Mouse (Mus musculus) brown adipose tissue, adult 24 weeks (tissue): ENCODE results near the gene Zcchc14. TPM values are rescaled to one million over a fixed set of nuclear protein-coding genes. Genes with fewer than 3 reads are reported as not detected.

Experiments
- H3K27ac ChIP-seq: fragments of 200-500 bp; replicated peaks from 2 replicates; pipeline ENCODE4 v1.5.1; 2012; ENCODE audit warnings: low read depth, mild to moderate bottlenecking, low read length
- H3K4me1 ChIP-seq: fragments of 200-500 bp; 2 replicates; pipeline ENCODE4 v1.6.1; 2012; ENCODE audit warnings: low read length, mixed read lengths; ENCODE audit not compliant: control insufficient read depth, insufficient read depth, insufficient read length
- H3K4me3 ChIP-seq: fragments of 200-500 bp; 2 replicates; pipeline ENCODE4 v1.5.1; 2012; ENCODE audit warnings: low read depth, mild to moderate bottlenecking, low read length, moderate library complexity; ENCODE audit not compliant: insufficient read depth
- polyA plus RNA-seq: library from polyadenylated mRNA; stranded (reverse); fragments of >200 nt; gene quantifications from 2 replicates; pipeline ENCODE4 v1.2.4, GENCODE M21; 2012; ENCODE audit not compliant: missing spikeins, insufficient read depth, insufficient read length

Zcchc14 gene
- polyA plus RNA-seq, 1 experiment, result 8.9 TPM

- H3K4me1 ChIP-seq, result peaks cover 15% of the 10 kb centered on the region
- H3K4me3 ChIP-seq, result peak overlapping the region; percentile 94
- 0 out of 2 replicates have a peak overlapping the region, but pooled peaks have one; percentile 9 for H3K27ac ChIP-seq
Measured at GRCm38 (mm10) chr8:121591178-121592066, 61.3 kb downstream of the Zcchc14 start.

GRCm38 (mm10) chr8:121590203-121591177 is 62.2 kb downstream of the Zcchc14 start, which contains the start of gene Map1lc3b:
Gene Map1lc3b, plus strand, starts transcription at chr8:121590361.
- Histone ChIP-seq H3K4me1 (peaks cover 15% of the 10 kb centered on the region), H3K27ac (peak within 1 kb of the TSS; percentile 69), H3K4me3 (peak within 1 kb of the TSS; percentile 94)

GRCm38 (mm10) chr8:121589205-121589726 is 63.4 kb downstream of the Zcchc14 start:
- peaks cover 15% of the 10 kb centered on the region for H3K4me1 ChIP-seq
- no peak overlapping the region for H3K4me3 ChIP-seq
- H3K27ac ChIP-seq, result no peak overlapping the region

GRCm38 (mm10) chr8:121588750-121589149 is 64.0 kb downstream of the Zcchc14 start:
- H3K4me1 ChIP-seq, result peaks cover 15% of the 10 kb centered on the region
- H3K4me3 ChIP-seq, result no peak overlapping the region
- no peak overlapping the region for H3K27ac ChIP-seq

- Histone ChIP-seq H3K4me1 (peaks cover 7% of the 10 kb centered on the region; the same call in 1 of the 2 replicates), H3K4me3 (peak overlapping the region; percentile 79), H3K27ac (peak overlapping the region; percentile 62)
Measured at GRCm38 (mm10) chr8:121585159-121585825, 67.4 kb downstream of the Zcchc14 start.

GRCm38 (mm10) chr8:121584730-121585129 is 68.0 kb downstream of the Zcchc14 start:
- H3K4me1 ChIP-seq, result peaks cover 5% of the 10 kb centered on the region; the same call in 1 of the 2 replicates
- H3K4me3 ChIP-seq, result peak overlapping the region; percentile 79
- H3K27ac ChIP-seq, result no peak overlapping the region

GRCm38 (mm10) chr8:121583653-121584052 is 69.0 kb downstream of the Zcchc14 start:
- H3K4me1 ChIP-seq, result peaks cover 5% of the 10 kb centered on the region; the same call in 1 of the 2 replicates
- no peak overlapping the region for H3K4me3 ChIP-seq
- H3K27ac ChIP-seq, result no peak overlapping the region

GRCm38 (mm10) chr8:121580465-121580864 is 72.2 kb downstream of the Zcchc14 start:
- Histone ChIP-seq H3K4me3 (no peak overlapping the region), H3K4me1 (peaks cover 16% of the 10 kb centered on the region), H3K27ac (0 out of 2 replicates have a peak overlapping the region, but pooled peaks have one; percentile 34)

- Histone ChIP-seq H3K27ac (no peak within 1 kb of the TSS), H3K4me1 (peaks cover 18% of the 10 kb centered on the region), H3K4me3 (peak within 1 kb of the TSS; percentile 86)
Measured at GRCm38 (mm10) chr8:121578676-121579451, 73.8 kb downstream of the Zcchc14 start, which contains the start of gene Fbxo31. Gene Fbxo31, minus strand, starts transcription at chr8:121578806.

- peaks cover 19% of the 10 kb centered on the region for H3K4me1 ChIP-seq
- H3K27ac ChIP-seq, result no peak overlapping the region
- H3K4me3 ChIP-seq, result peak overlapping the region; percentile 86
Measured at GRCm38 (mm10) chr8:121577751-121578675, 74.7 kb downstream of the Zcchc14 start.

GRCm38 (mm10) chr8:121575661-121576060 is 77.0 kb downstream of the Zcchc14 start:
- Histone ChIP-seq H3K4me3 (no peak overlapping the region), H3K4me1 (peaks cover 31% of the 10 kb centered on the region), H3K27ac (no peak overlapping the region)

GRCm38 (mm10) chr8:121573275-121573674 is 79.4 kb downstream of the Zcchc14 start:
- Histone ChIP-seq H3K27ac (no peak overlapping the region), H3K4me1 (peaks cover 33% of the 10 kb centered on the region), H3K4me3 (no peak overlapping the region)

- H3K4me3 ChIP-seq, result no peak overlapping the region
- peaks cover 35% of the 10 kb centered on the region for H3K4me1 ChIP-seq
- no peak overlapping the region for H3K27ac ChIP-seq
Measured at GRCm38 (mm10) chr8:121572121-121572520, 80.6 kb downstream of the Zcchc14 start.
